In genomic region chr4:149144459-149144858, GRCm38 (mm10) we compare ENCODE assay signal across 8 mouse cellular contexts. TPM values are rescaled to one million over a fixed set of nuclear protein-coding genes. Genes with fewer than 3 reads are reported as not detected.
DNase-seq lines count a peak whose midpoint lies in the region; ATAC-seq lines count a peak whose summit lies in the region.

No protein-coding gene starts in this region.

- no peak overlapping the region for H3K4me3 ChIP-seq in hindbrain, embryonic 16.5 days (ENCODE audit: low read length)

- no peak overlapping the region for H3K4me2 ChIP-seq in hindbrain, embryonic 16.5 days (ENCODE audit: low read length)

- no peak overlapping the region for H3K9ac ChIP-seq in hindbrain, embryonic 16.5 days (ENCODE audit: low read depth, low read length)

- peak; percentile 81 for DNase-seq in T-cell, adult 2 months (ENCODE audit: low spot score)
- DNase-seq in cerebellum, postnatal 14 days: peak; percentile 87 to 88
- peak; percentile 83 to 88 for DNase-seq in frontal cortex, postnatal 36 days (ENCODE audit: low spot score in 2 of 2)
- peak; percentile 76 to 81 for DNase-seq in layer of hippocampus, postnatal 36 days
- peak; percentile 89 for DNase-seq in lung, postnatal 36 days
- DNase-seq in retina, postnatal 7 days (ENCODE audit: low read depth, low spot score): peak; percentile 78
- DNase-seq in thymus, postnatal 4 days: peak; percentile 82

- peak; percentile 90 for ATAC-seq in hindbrain, embryonic 16.5 days

- peaks cover 2% of the 10 kb centered on the region; the same call in 1 of the 2 replicates for H3K36me3 ChIP-seq in hindbrain, embryonic 16.5 days (ENCODE audit: control insufficient read depth, insufficient read depth, low read length)

- 7% methylated on average over 3 of the region's 3 CpGs for WGBS in hindbrain, embryonic 16.5 days

- H3K27me3 ChIP-seq in hindbrain, embryonic 16.5 days (replicated peaks; ENCODE audit: control insufficient read depth, insufficient read depth, low read length): no peaks in the 10 kb centered on the region

- H3K4me1 ChIP-seq in hindbrain, embryonic 16.5 days (ENCODE audit: control insufficient read depth, insufficient read depth, low read depth, low read length): peaks cover 2% of the 10 kb centered on the region; the same call in 1 of the 2 replicates

- no peaks in the 10 kb centered on the region for H3K9me3 ChIP-seq in hindbrain, embryonic 16.5 days (ENCODE audit: control insufficient read depth, low read length)

- 0 out of 2 replicates have a peak overlapping the region, but pooled peaks have one; percentile 29 for H3K27ac ChIP-seq in hindbrain, embryonic 16.5 days (ENCODE audit: low read depth, low read length)

RNA-seq across cellular contexts. Expression of gene Cenps, which starts 7.0 kb away (rescaled TPM):
- 18.9 TPM in 2 replicates for polyA plus RNA-seq in hindbrain, embryonic 16.5 days (2015; fragmentation: Nextera tagmentation; extraction: Ambion mirVana)
- total RNA-seq in layer of hippocampus, postnatal 36 days (2021): 10 to 100 TPM; 25.8 to 27.8 TPM

RNA-seq across cellular contexts. Expression of gene Cort, which starts 17.9 kb away (rescaled TPM):
- 0.41 and 0.64 TPM in 2 replicates for polyA plus RNA-seq in hindbrain, embryonic 16.5 days (2015; fragmentation: Nextera tagmentation; extraction: Ambion mirVana)
- 10 to 100 TPM; 10.5 to 11.6 TPM for total RNA-seq in layer of hippocampus, postnatal 36 days (2021)

RNA-seq across cellular contexts. Expression of gene Pgd, which starts 22.1 kb away (rescaled TPM):
- polyA plus RNA-seq in hindbrain, embryonic 16.5 days (2015; fragmentation: Nextera tagmentation; extraction: Ambion mirVana): 122 and 123 TPM in 2 replicates
- 10 to 100 TPM; 31.9 to 33.9 TPM for total RNA-seq in layer of hippocampus, postnatal 36 days (2021)

RNA-seq across cellular contexts. Expression of gene Dffa, which starts 40.5 kb away (rescaled TPM):
- 24.6 and 25.6 TPM in 2 replicates for polyA plus RNA-seq in hindbrain, embryonic 16.5 days (2015; fragmentation: Nextera tagmentation; extraction: Ambion mirVana)
- total RNA-seq in layer of hippocampus, postnatal 36 days (2021): 10 to 100 TPM; 49.3 to 52.2 TPM

RNA-seq across cellular contexts. Expression of gene Pex14, which starts 44.8 kb away (rescaled TPM):
- polyA plus RNA-seq in hindbrain, embryonic 16.5 days (2015; fragmentation: Nextera tagmentation; extraction: Ambion mirVana): 62.4 and 63.9 TPM in 2 replicates
- total RNA-seq in layer of hippocampus, postnatal 36 days (2021): 10 to 100 TPM; 43.6 to 44.0 TPM
